Mouse (Mus musculus) regulatory T cell (primary cell): ENCODE results near the gene Nxf1.

Experiments used
- in situ Hi-C: fragments of 300-600 bp; cut with MboI, MseI; formaldehyde crosslinking; loops from one replicate; pipeline ENCODE4 v1.15.1; 2025; ENCODE audit warnings: high pct_unique_total_duplicates

Nxf1 gene

GRCm38 (mm10) chr19:8763276-8763675 is 6.4 kb downstream of the Nxf1 start:
- in situ Hi-C loops, result no loop called here

GRCm38 (mm10) chr19:8765562-8765961 is 8.7 kb downstream of the Nxf1 start:
- in situ Hi-C loops, result no loop called here

- in situ Hi-C loops, result loop anchor here (5.0 kb wide), 1 partner anchor 47 kb away; the partner anchor contains the start of gene Ttc9c
Measured at GRCm38 (mm10) chr19:8770567-8771270, 13.8 kb downstream of the Nxf1 start, which contains the start of gene Tmem223. Gene Tmem223 (plus strand): TSS chr19:8770996.

GRCm38 (mm10) chr19:8772996-8773395 is 16.1 kb downstream of the Nxf1 start:
- in situ Hi-C loops, result loop anchor here (5.0 kb wide), 1 partner anchor 44 kb away; the partner anchor contains the start of gene Ttc9c

- in situ Hi-C loops, result loop anchor here (5.0 kb wide), 1 partner anchor 44 kb away; the partner anchor contains the start of gene Ttc9c
Measured at GRCm38 (mm10) chr19:8773409-8773808, 16.5 kb downstream of the Nxf1 start.

- in situ Hi-C loops, result loop anchor here (5.0 kb wide), 1 partner anchor 43 kb away; the partner anchor contains the start of gene Ttc9c
Measured at GRCm38 (mm10) chr19:8774086-8774835, 17.4 kb downstream of the Nxf1 start, which contains the start of gene Tmem179b. Gene Tmem179b (minus strand): TSS chr19:8774467.

- in situ Hi-C loops, result loop anchor here (5.0 to 25.0 kb wide), 2 partner anchors 42 to 1738 kb away; partner anchors contain the start of genes Stip1 and Ttc9c
Measured at GRCm38 (mm10) chr19:8774951-8775421, 18.1 kb downstream of the Nxf1 start.

- in situ Hi-C loops, result loop anchor here (25.0 kb wide), 1 partner anchor 1749 kb away; the partner anchor contains the start of gene Stip1
Measured at GRCm38 (mm10) chr19:8786008-8786781, 29.3 kb downstream of the Nxf1 start, which contains the start of gene Taf6l. Gene Taf6l (minus strand): TSS chr19:8786417.

GRCm38 (mm10) chr19:8788521-8788920 is 31.6 kb downstream of the Nxf1 start:
- in situ Hi-C loops, result loop anchor here (25.0 kb wide), 1 partner anchor 1751 kb away; the partner anchor contains the start of gene Stip1

GRCm38 (mm10) chr19:8789171-8789570 is 32.3 kb downstream of the Nxf1 start:
- in situ Hi-C loops, result loop anchor here (25.0 kb wide), 1 partner anchor 1752 kb away; the partner anchor contains the start of gene Stip1

GRCm38 (mm10) chr19:8790171-8790570 is 33.3 kb downstream of the Nxf1 start:
- in situ Hi-C loops, result loop anchor here (5.0 to 25.0 kb wide), 2 partner anchors 1288 to 1753 kb away; partner anchors contain the start of gene Stip1

- in situ Hi-C loops, result loop anchor here (25.0 kb wide), 1 partner anchor 1761 kb away; the partner anchor contains the start of gene Stip1
Measured at GRCm38 (mm10) chr19:8798264-8798946, 41.5 kb downstream of the Nxf1 start, which contains the start of gene Polr2g. Gene Polr2g (minus strand): TSS chr19:8798577.

GRCm38 (mm10) chr19:8798947-8799315 is 42.1 kb downstream of the Nxf1 start:
- in situ Hi-C loops, result loop anchor here (25.0 kb wide), 1 partner anchor 1762 kb away; the partner anchor contains the start of gene Stip1

- in situ Hi-C loops, result no loop called here
Measured at GRCm38 (mm10) chr19:8802130-8802821, 45.4 kb downstream of the Nxf1 start, which contains the start of gene Zbtb3. Gene Zbtb3 (plus strand): TSS chr19:8802555.

GRCm38 (mm10) chr19:8803204-8803780 is 46.4 kb downstream of the Nxf1 start:
- in situ Hi-C loops, result no loop called here

GRCm38 (mm10) chr19:8803879-8804660 is 47.2 kb downstream of the Nxf1 start:
- in situ Hi-C loops, result no loop called here

GRCm38 (mm10) chr19:8806810-8807209 is 49.9 kb downstream of the Nxf1 start:
- in situ Hi-C loops, result no loop called here

- in situ Hi-C loops, result loop anchor here (5.0 kb wide), 1 partner anchor 44 kb away; the partner anchor contains the start of genes Tmem179b and Tmem223
Measured at GRCm38 (mm10) chr19:8815812-8816211, 58.9 kb downstream of the Nxf1 start.
